Mouse (Mus musculus) limb, embryonic 14.5 days (tissue): ENCODE measurements at regions not wholly inside any gene's neighbourhood (a gene's known extent, or its start where the extent isn't known, plus 50 kb on each side); places are given as distances from the start of the nearest gene placed in this dataset.
A peak's percentile ranks its signal among the peaks of the same experiment; 100 is the strongest.

Experiments
- ATAC-seq: fragments of 200-750 bp; cut with Nextera tagmentation; 2 replicates; pipeline ENCODE4 v1.8.0; 2017; ENCODE audit warnings: low read depth, moderate number of reproducible peaks, moderate TSS enrichment; ENCODE audit not compliant: low FRiP score
- DNase-seq: peaks from one replicate; pipeline ENCODE4 v3.0.0-alpha.2; 2015; ENCODE audit warnings: low spot score
- H3K27ac ChIP-seq: fragments of 300-500 bp; sonication (generic); replicated peaks from 2 replicates; pipeline ENCODE4 v1.5.1; 2014; ENCODE audit warnings: low read depth, mild to moderate bottlenecking, low read length, moderate library complexity, mixed read lengths
- H3K27me3 ChIP-seq: fragments of 300-500 bp; sonication (generic); 2 replicates; pipeline ENCODE4 v1.6.1; 2014; ENCODE audit warnings: low read length, mixed read lengths; ENCODE audit not compliant: control insufficient read depth, insufficient read depth
- H3K36me3 ChIP-seq: fragments of 300-500 bp; sonication (generic); 2 replicates; pipeline ENCODE4 v1.6.1; 2014; ENCODE audit warnings: mild to moderate bottlenecking, low read length, moderate library complexity, mixed read lengths; ENCODE audit not compliant: control insufficient read depth, insufficient read depth
- H3K4me1 ChIP-seq: fragments of 300-500 bp; sonication (generic); 2 replicates; pipeline ENCODE4 v1.6.1; 2014; ENCODE audit warnings: antibody characterized with exemption, low read length, mixed read lengths; ENCODE audit not compliant: control insufficient read depth, insufficient read depth
- H3K4me2 ChIP-seq: fragments of 300-500 bp; sonication (generic); replicated peaks from 2 replicates; pipeline ENCODE4 v1.6.1; 2014; ENCODE audit warnings: low read depth, mild to moderate bottlenecking, low read length, moderate library complexity; ENCODE audit not compliant: severe bottlenecking
- H3K4me3 ChIP-seq: fragments of 300-500 bp; sonication (generic); replicated peaks from 2 replicates; pipeline ENCODE4 v1.5.1; 2014; ENCODE audit warnings: low read length
- H3K9ac ChIP-seq: fragments of 300-500 bp; sonication (generic); 2 replicates; pipeline ENCODE4 v1.6.1; 2014; ENCODE audit warnings: mild to moderate bottlenecking, low read depth, low read length, moderate library complexity; ENCODE audit not compliant: severe bottlenecking
- H3K9me3 ChIP-seq: fragments of 300-500 bp; sonication (generic); 2 replicates; pipeline ENCODE4 v1.6.1; 2016; ENCODE audit warnings: low read length; ENCODE audit not compliant: control insufficient read depth
- POLR2A ChIP-seq: fragments of 200-500 bp; IDR thresholded peaks from 2 replicates; pipeline ENCODE4 v1.8.0; 2012; ENCODE audit warnings: inconsistent platforms, mild to moderate bottlenecking, moderate library complexity, borderline replicate concordance; ENCODE audit not compliant: insufficient read depth, insufficient read length; ENCODE audit errors: extremely low read depth
- WGBS: fragments of 180-500 bp; shearing (Covaris S2); extraction: QIAGEN DNeasy Blood & Tissue Kit; methylation state at CpG from one replicate; pipeline ENCODE4 v1.1.7; 2014; 5-methylcytosine and 5-hydroxymethylcytosine counted together

DNA sequence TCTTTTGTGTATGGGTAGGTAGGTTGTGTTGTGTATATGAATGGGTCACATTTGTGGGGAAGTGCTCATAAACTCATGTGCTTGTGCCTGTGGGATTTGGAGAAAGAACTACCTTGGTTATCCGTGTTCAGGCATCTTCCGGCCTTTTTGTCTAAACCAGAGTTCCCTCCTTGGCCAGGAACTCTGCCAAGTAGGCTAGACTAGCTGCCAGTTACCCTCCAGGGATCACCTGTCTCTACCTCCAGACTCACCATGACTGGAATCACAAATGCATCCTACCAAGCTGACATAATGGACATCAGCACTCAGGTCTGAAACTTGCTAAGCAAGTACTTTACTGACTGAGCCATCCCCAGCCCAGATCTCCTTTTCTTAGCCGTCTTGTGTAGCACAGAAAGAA, 97.6 kb upstream of the Nrp1 start:
- WGBS: 76% methylated on average over 3 of the region's 3 CpGs

DNA sequence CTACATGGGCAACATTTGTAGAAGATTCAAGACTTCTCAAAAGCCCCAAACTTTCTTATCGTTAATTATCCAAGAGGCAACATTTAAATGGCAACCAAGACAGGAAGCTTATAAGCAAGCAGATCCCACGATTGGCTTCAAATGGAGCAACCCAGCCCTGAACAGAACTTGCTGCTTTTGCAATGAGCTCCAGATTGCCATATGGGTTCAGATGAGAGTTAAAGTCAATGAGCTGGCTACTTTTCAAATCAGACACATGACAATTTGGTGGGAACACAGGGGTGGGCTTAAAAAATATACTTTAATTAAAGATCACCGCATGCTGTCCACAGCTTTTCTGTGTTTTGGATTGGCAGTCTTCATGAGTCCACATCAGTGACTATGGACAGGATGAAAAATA, 97.0 kb upstream of the Nrp1 start:
- 73% methylated on average over 3 of the region's 3 CpGs for WGBS
- H3K4me2 ChIP-seq: no peak overlapping the region
- no peak for ATAC-seq
- TF ChIP-seq POLR2A: no peak
- H3K4me1 ChIP-seq: peaks cover 8% of the 10 kb centered on the region
- no peaks in the 10 kb centered on the region for H3K27me3 ChIP-seq
- DNase-seq: no peak
- no peaks in the 10 kb centered on the region for H3K36me3 ChIP-seq
- H3K27ac ChIP-seq: no peak overlapping the region
- no peaks in the 10 kb centered on the region for H3K9me3 ChIP-seq
- H3K4me3 ChIP-seq: no peak overlapping the region
- no peak overlapping the region for H3K9ac ChIP-seq

More for the DNA sequence above, 97.6 kb upstream of the Nrp1 start:
- no peak overlapping the region for H3K4me3 ChIP-seq
- no peak overlapping the region for H3K9ac ChIP-seq
- TF ChIP-seq POLR2A: no peak
- no peak overlapping the region for H3K4me2 ChIP-seq
- H3K4me1 ChIP-seq: peaks cover 6% of the 10 kb centered on the region
- H3K27me3 ChIP-seq: no peaks in the 10 kb centered on the region
- DNase-seq (no peak), ATAC-seq (no peak)
- H3K9me3 ChIP-seq: no peaks in the 10 kb centered on the region
- no peaks in the 10 kb centered on the region for H3K36me3 ChIP-seq
- H3K27ac ChIP-seq: no peak overlapping the region

- no peaks in the 10 kb centered on the region for H3K27me3 ChIP-seq
- 23% methylated on average over 9 of the region's 9 CpGs for WGBS
- no peak overlapping the region for H3K27ac ChIP-seq
- ATAC-seq (peak; percentile 62; the same call in 1 of the 2 replicates), DNase-seq (peak; percentile 11)
- H3K4me1 ChIP-seq: peaks cover 12% of the 10 kb centered on the region
- TF ChIP-seq POLR2A: no peak
- H3K9ac ChIP-seq: no peak overlapping the region
- H3K4me2 ChIP-seq: no peak overlapping the region
- H3K36me3 ChIP-seq: no peaks in the 10 kb centered on the region
- no peaks in the 10 kb centered on the region for H3K9me3 ChIP-seq
- H3K4me3 ChIP-seq: no peak overlapping the region
Measured at GRCm38 (mm10) chr8:128263251-128263947, 95.0 kb upstream of the Nrp1 start.

- no peak overlapping the region for H3K9ac ChIP-seq
- H3K36me3 ChIP-seq: no peaks in the 10 kb centered on the region
- DNase-seq (peak; percentile 32), ATAC-seq (no peak)
- H3K4me1 ChIP-seq: peaks cover 12% of the 10 kb centered on the region
- TF ChIP-seq POLR2A: no peak
- H3K4me3 ChIP-seq: no peak overlapping the region
- WGBS: 27% methylated on average over 4 of the region's 4 CpGs
- no peak overlapping the region for H3K27ac ChIP-seq
- no peaks in the 10 kb centered on the region for H3K27me3 ChIP-seq
- H3K9me3 ChIP-seq: no peaks in the 10 kb centered on the region
- H3K4me2 ChIP-seq: no peak overlapping the region
Measured at GRCm38 (mm10) chr8:128267261-128267660, 91.1 kb upstream of the Nrp1 start.

GRCm38 (mm10) chr8:128268010-128268409, 90.4 kb upstream of the Nrp1 start:
- TF ChIP-seq POLR2A: no peak
- 69% methylated on average over 3 of the region's 3 CpGs for WGBS
- H3K4me3 ChIP-seq: no peak overlapping the region
- H3K27me3 ChIP-seq: no peaks in the 10 kb centered on the region
- H3K4me2 ChIP-seq: no peak overlapping the region
- H3K27ac ChIP-seq: no peak overlapping the region
- ATAC-seq (no peak), DNase-seq (no peak)
- no peak overlapping the region for H3K9ac ChIP-seq
- no peaks in the 10 kb centered on the region for H3K36me3 ChIP-seq
- H3K4me1 ChIP-seq: peaks cover 16% of the 10 kb centered on the region
- H3K9me3 ChIP-seq: no peaks in the 10 kb centered on the region
